Mouse (Mus musculus) T-helper 2 cell (primary cell): ENCODE data around the gene Chmp2b.

Experiments
- in situ Hi-C: fragments of 300-600 bp; cut with MboI, MseI; formaldehyde crosslinking; loops from one replicate; pipeline ENCODE4 v1.15.1; 2025; ENCODE audit warnings: high pct_unique_total_duplicates

Chmp2b gene

DNA sequence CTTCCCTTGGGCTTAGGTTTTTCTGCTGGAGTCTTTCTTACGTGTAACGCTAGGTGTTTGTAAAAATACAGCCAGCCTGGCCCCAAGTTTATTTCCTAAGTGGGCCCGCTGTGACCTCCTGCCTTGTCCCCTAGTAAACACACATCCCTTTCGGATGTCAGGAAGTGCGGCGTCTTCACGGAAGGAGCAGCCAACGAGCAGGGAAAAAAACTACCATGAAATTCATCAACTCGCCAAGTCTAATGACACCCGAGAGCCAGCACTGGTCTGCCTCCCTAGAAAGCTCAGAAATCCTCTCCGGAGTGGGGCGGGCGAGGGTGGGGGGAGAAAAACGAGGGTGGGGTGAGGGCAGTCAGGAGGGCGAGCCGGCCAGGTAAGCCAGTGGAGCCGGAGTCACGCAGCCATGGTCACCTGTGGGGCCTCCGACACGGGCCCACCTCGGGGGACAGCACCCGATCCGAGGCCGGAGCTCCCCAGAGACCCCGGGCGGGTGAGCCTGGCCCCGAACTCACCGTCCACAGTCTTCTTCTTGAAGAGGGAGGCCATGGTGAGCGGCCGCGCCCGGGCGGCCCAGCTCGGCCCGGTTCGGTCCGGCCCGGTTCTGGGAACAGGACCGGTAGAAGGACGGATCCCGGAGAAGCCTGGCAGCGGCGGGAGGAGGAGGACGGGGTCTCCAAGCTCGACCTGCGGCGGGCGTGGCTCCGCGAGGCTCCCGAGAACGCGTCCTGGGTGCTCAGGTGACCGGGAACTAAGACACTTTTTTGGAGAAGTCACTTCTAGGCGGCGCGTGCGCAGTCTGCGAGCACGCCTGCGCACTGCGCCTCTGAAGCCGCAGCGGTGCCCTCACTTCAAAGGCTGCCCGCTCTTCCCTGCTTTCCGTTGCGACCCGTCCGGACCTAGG lies at the start of gene Chmp2b:
TSS of gene Chmp2b (minus strand) at position 764 of the 901 bp plus-strand sequence.
- in situ Hi-C loops, result loop anchor here (5.0 kb wide), 1 partner anchor 805 kb away; no protein-coding TSS in a partner anchor

GRCm38 (mm10) chr16:65611678-65612077 lies 49.2 kb upstream of the Chmp2b start:
- in situ Hi-C loops, result no loop called here

DNA sequence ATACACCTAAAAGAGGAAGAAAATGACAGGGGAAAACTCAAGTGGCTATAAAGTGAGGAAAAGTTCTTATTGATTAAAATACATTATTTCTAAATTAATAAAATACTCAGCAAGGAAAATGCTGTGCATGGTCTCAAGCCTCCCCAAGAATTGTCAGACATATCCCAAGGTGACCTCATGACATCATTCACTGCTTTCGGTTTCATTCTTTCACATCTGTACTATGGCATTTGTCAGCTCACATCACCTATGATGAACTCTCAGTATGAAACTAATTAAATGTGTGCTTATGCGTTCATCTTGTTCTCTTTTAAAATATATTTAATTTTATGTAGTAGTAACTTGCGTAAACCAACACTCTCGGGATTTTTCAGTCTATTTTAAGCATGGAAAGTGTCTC lies 38.3 kb upstream of the Chmp2b start:
- in situ Hi-C loops, result no loop called here

DNA sequence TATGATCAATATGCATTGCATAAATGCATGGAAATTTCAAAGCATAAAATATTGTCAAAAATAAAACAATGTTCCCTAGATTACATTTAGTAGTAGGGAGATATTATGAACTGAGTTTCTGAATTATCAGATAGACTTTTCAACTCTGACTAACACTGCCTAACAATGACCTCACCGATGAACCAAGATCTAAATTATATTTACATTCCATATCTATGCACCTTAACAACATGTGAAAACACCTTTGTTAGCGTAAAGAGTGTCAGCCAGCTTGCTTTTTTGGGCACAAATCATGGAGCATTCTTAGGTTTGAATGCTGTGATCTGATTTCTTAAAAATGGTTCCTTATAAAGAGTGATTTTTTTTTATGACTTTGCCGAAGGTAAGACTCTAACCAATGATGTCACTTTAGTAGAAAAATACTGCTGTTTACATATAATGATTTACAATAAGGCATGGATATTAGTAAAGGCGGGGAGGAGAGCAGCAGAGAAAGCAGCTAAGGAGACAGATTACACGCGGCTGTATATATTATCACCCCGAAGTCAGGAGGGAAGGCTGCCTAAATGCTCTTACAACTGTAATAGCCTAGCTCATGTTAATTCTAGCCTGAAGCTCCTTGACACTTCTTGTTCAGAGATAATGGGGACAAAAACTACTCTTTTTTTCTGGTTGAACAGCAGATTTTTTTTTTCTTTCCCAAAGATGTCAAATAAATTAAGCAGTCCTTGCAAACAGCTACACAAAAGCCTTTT lies 23.8 kb upstream of the Chmp2b start:
- in situ Hi-C loops, result no loop called here

DNA sequence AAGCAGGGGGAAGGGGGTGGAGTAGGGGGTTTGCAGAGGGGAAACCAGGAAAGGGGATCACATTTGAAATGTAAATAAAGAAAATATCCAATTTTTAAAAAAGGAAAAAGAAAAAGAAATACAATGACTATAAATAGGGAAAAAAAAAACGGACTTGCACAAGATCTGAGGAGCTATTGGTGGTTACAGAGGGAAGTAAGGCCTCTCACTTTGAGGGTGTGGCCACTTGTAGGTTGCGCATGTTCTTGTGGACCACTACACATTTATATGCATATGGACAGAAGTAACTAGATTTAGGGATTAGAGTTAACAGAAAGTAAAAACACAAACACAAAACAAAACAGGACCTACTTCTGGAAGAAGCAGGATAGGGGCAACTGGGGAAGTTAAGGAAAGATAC lies 23.2 kb upstream of the Chmp2b start:
- in situ Hi-C loops, result no loop called here

DNA sequence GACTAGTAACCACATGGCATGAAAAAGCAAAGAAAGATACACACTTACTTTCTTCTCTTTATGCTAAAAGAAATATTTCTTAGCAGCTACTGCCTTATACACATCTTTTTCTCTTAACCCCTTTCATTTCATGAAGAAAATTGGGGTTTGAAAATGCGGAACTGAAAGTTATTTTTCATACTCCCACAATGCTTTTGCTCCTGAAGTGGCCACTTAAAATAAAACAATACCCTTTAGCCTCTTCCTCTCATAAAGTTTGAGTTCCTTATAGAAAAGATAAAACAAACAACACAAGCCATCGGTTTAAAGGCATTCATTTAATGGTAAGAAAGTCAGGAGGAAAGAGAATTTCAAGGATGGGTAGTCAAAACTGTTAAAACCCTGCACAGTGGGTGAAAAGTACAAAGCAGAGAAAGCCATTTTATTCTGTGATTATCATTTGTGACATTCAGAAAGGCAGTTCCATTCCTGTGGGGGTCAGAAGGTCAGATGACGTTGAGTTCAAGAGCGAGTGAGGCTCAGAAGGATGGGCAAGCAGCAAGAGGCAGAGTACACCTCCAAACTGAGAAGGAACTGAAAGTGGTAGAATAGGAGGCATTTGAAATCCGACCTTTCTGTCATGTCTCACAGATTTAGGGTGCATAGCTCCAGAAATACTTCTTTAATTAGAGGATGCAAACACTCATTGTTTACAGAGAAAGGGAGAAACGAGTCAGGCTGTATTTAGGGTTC lies 14.9 kb upstream of the Chmp2b start:
- in situ Hi-C loops, result no loop called here

DNA sequence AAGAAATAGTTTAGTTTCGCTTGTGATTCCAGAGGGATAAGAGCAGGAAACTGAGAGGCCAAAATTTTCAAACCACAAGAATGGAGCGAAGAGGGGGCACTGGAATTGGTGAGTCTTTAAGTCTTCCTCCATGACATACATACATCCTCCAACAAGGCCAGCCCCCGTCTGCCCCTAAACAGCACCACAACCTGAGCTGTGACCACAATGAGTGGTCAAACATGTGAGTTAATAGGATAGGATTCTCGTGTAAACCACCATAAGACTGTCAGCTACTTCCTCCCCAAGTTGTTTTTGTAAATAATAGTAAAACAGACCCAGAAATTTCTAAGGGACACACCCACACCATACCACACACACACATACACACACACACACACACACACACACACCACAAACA lies 6.3 kb upstream of the Chmp2b start:
- in situ Hi-C loops, result no loop called here

DNA sequence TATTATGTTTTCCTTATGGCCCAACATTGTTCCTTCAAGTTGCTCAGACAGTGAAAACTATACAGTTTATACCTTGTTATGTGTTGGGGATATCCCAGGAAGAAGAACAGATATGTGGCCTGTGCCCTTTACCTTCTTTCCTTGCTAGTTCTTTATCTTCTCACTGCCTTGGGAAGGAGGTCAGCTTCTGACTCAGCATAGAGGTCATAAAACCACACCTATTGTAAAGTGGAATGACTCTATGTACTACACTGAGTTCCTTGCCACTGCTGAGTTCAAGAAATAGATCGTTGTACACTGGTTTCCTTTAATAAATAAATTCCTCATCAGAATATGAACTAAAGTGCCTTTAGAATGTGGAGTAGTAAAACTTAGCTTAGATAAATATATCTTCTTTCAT lies 2.4 kb upstream of the Chmp2b start:
- in situ Hi-C loops, result loop anchor here (5.0 kb wide), 1 partner anchor 808 kb away; no protein-coding TSS in a partner anchor

DNA sequence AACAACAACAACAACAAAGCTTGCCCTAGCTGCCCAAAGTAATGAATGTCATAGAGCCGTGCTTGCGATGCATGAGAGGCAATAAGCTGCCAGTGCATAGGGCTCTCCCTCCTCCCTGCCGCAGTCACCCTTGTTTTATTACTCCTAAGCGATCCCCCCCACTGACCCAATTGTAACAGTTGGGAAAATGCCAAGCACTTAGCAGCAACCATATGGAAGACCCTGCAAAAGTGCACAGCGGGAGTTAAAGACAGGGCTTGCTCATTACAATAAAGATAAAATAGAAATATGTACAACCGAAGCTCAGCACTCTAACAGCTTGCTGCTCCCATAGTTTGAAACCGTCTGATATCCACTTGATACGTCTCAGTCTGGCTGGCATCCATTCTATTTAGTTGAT lies 1.8 kb upstream of the Chmp2b start:
- in situ Hi-C loops, result loop anchor here (5.0 kb wide), 1 partner anchor 807 kb away; no protein-coding TSS in a partner anchor

GRCm38 (mm10) chr16:65562864-65563206 lies 309 bp upstream of the Chmp2b start:
- in situ Hi-C loops, result loop anchor here (5.0 kb wide), 1 partner anchor 806 kb away; no protein-coding TSS in a partner anchor

DNA sequence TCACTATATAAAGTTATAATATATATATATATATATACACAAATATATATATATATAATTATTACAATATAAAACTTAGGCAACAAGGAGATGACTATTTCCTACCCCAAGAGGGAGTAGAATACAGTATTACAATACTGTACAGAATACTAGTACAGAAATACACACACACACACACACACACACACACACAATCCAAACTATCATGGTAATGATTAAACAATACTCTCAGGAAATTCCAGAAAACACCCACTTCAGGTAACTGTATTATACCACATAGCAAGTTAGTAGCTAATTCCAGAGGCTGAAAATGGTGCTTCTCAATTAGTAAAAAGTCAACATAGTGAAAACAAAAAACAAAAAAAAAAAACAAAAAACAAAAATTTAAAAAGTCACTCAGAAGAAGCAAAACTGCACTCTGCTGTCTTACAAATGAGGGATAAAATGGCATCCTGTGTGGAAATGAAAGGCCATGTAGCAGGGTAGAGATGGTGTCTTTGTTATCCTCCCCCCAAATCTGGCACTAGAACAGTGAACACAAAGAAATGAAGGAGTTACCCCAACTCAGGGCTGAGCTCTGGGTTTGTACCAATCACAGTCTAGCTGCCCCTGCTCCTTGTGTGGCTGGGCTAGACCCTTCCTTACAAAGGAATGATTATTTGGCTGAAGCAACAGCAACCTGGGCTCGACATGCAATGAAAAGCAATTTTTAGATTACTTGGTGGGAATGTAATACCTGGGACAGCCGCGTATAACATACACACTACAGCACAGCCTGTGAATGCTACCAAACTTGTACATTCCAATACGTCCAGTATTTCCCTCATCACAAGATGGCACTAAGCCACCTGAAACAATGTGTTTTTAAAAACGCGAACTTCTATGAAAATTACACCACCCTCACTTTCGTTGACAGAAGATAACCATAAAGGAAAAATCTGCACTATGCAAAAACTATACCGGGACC lies 1.2 kb downstream of the Chmp2b start:
- in situ Hi-C loops, result loop anchor here (5.0 kb wide), 1 partner anchor 804 kb away; no protein-coding TSS in a partner anchor

DNA sequence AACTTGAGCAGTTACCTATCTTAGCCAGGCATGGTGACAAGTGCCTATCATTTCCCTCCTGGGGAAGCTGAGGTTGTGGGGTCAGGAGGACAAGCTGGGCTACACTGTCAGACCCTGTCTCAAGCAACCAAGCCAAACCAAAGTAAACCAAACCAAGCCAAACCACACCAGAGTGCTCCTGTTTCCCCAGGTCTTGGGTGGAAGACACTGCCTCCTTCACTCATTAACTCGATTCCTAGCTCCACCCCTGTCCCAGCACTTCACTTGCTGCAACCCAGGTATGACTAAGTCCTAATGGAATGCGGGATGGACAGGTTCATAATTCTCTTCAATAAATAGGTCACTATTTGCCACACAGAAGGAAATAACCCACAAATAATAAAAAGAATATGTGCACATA lies 2.9 kb downstream of the Chmp2b start:
- in situ Hi-C loops, result no loop called here

GRCm38 (mm10) chr16:65557369-65557768 lies 5.2 kb downstream of the Chmp2b start:
- in situ Hi-C loops, result no loop called here

DNA sequence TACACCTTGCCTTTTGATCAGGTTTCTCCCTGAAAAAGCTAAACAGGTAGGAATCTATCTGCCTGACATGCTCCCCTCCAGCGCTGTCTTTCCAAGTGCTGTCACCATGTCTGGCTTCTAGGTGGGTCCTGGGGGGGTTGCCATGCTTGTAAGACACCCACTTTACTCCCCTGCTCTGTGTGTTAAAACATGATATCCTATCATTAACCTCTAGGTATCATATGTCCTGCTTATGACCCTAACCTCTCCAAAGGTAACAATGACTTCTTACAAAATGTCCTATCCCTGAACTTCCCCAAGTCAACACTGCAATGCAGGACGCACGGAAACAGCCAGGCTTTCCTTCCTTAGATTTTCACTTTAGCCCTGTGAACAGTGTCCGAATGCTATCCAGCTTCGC lies 8.3 kb downstream of the Chmp2b start:
- in situ Hi-C loops, result no loop called here

DNA sequence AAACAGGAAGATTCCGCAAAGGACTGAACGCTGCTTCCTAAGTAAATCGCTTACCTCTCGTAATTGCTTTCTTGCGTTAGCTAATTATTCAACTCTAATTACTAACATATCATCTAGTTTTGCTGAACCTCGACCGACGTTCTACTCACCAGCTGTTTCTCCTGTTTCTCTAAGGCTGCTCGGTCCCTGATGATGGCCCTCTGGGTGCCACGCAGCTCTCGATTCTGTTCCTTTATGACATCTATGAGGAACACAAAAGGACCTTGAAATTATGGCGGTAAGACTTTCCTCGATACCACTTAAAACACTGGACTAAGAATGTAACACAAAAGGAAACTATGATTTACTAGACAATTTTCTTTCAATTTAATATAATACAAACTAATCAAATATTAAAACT lies 11.7 kb downstream of the Chmp2b start:
- in situ Hi-C loops, result no loop called here

DNA sequence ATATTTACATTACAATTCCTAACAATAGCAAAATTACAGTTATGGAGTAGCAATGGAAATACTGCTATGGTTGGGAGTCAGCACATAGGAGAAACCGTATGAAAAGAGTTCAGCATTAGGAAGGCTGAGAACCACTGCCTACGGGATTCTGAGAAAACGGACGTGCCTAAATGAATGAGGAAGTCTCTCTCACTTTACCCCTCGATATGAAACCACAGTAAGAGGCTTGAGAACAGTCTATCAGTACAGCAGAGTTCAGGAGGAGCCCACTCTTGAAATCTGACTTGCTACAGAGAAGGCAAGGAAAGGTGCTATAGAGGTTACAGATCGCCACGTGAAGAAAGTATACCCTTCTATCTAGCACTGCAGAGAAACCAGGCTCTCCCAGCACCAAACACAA lies 13.6 kb downstream of the Chmp2b start:
- in situ Hi-C loops, result no loop called here

- in situ Hi-C loops, result no loop called here
Observed at GRCm38 (mm10) chr16:65543676-65544293, 18.7 kb downstream of the Chmp2b start.

DNA sequence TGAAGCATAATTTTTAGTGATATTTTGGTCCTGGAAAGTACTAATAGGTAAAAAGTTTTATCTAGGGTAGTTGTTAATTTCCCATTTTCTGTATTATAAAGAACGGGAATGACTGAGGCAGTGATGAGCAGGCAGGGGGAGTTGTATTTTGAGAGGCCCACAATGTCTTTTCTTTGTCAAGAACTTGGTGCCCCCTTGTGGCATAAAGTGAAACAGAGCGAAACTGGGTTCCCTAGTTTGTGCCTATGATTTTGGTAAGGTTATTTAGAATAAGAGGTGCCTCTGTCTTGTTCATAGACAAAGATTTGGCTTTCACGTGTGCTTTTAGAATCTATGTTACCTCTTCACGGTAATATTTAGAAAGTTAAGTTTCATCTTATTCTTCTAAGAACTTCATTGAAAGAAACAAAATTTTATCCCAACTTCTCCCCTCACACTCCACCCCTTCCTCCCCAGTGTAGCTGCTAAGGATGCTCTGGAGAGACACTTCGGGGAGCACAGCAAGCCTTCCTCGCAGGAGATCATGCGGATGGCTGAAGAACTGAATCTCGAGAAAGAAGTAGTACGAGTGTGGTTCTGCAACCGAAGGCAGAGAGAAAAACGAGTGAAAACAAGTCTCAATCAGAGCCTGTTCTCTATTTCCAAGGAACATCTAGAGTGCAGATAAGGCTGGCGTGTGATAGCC lies 29.1 kb downstream of the Chmp2b start:
- in situ Hi-C loops, result no loop called here

- in situ Hi-C loops, result no loop called here
Observed at GRCm38 (mm10) chr16:65531663-65532062, 30.9 kb downstream of the Chmp2b start.

DNA sequence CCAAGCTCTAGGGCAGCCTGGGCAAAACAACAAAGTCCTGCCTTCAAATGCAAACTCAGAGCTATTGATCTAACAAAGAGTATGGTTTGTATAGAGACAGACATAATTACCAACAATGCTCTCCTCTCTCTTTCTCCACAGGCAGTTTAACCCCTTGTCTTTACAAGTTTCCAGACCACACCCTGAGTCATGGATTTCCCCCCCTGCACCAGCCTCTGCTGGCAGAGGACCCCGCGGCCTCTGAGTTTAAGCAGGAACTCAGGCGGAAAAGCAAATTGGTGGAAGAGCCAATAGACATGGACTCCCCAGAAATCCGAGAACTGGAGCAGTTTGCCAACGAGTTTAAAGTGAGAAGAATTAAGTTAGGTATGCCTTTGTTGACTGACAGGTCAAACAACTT lies 32.9 kb downstream of the Chmp2b start:
- in situ Hi-C loops, result no loop called here
